Mouse (Mus musculus): Measurements from ENCODE around the gene Adamts7. TPM values are rescaled to one million over a fixed set of nuclear protein-coding genes. Genes with fewer than 3 reads are reported as not detected.

Adamts7 gene
- polyA plus RNA-seq, 1 experiment from 2014 or later, result 0.71 TPM

- Histone ChIP-seq H3K27ac (replicated peaks) (peak overlapping the region; percentile 100), H3K4me3 (replicated peaks) (peak overlapping the region; percentile 37), H3K4me1 (replicated peaks) (peaks cover 100% of the 10 kb centered on the region), H3K9ac (peak overlapping the region; percentile 64), H3K4me2 (peak overlapping the region; percentile 68), H3K27me3 (no peaks in the 10 kb centered on the region), H3K9me3 (replicated peaks) (no peaks in the 10 kb centered on the region), H3K36me3 (replicated peaks) (peaks cover 62% of the 10 kb centered on the region)
- 88% methylated on average over 7 of the region's 7 CpGs for WGBS (ENCODE audit: insufficient replicate concordance)
- no peak for ATAC-seq (ENCODE audit: insufficient read depth)
Measured at GRCm38 (mm10) chr9:90248326-90248725, 85.5 kb downstream of the Adamts7 start.

- peaks cover 67% of the 10 kb centered on the region for H3K36me3 ChIP-seq (replicated peaks)
- peak overlapping the region; percentile 37 for H3K4me3 ChIP-seq (replicated peaks)
- peaks cover 96% of the 10 kb centered on the region for H3K4me1 ChIP-seq (replicated peaks)
- WGBS (ENCODE audit: insufficient replicate concordance), result 22% methylated on average over 2 of the region's 2 CpGs
- no peak for ATAC-seq (ENCODE audit: insufficient read depth)
- H3K27ac ChIP-seq (replicated peaks), result peak overlapping the region; percentile 100
- no peaks in the 10 kb centered on the region for H3K9me3 ChIP-seq (replicated peaks)
- H3K4me2 ChIP-seq, result peak overlapping the region; percentile 68
- peak overlapping the region; percentile 64 for H3K9ac ChIP-seq
- H3K27me3 ChIP-seq, result no peaks in the 10 kb centered on the region
Measured at GRCm38 (mm10) chr9:90249036-90249435, 86.2 kb downstream of the Adamts7 start.

GRCm38 (mm10) chr9:90250141-90250775 lies 87.4 kb downstream of the Adamts7 start:
- peak; percentile 94 for ATAC-seq (ENCODE audit: insufficient read depth)
- peak overlapping the region; percentile 100 for H3K27ac ChIP-seq (replicated peaks)
- peak overlapping the region; percentile 64 for H3K9ac ChIP-seq
- H3K36me3 ChIP-seq (replicated peaks), result peaks cover 60% of the 10 kb centered on the region
- H3K4me1 ChIP-seq (replicated peaks), result peaks cover 89% of the 10 kb centered on the region
- no peaks in the 10 kb centered on the region for H3K9me3 ChIP-seq (replicated peaks)
- peak overlapping the region; percentile 37 for H3K4me3 ChIP-seq (replicated peaks)
- peak overlapping the region; percentile 68 for H3K4me2 ChIP-seq
- no peaks in the 10 kb centered on the region for H3K27me3 ChIP-seq
- 24% methylated on average over 5 of the region's 5 CpGs for WGBS (ENCODE audit: insufficient replicate concordance)

GRCm38 (mm10) chr9:90250964-90251750 lies 88.3 kb downstream of the Adamts7 start:
- Histone ChIP-seq H3K9me3 (replicated peaks) (no peaks in the 10 kb centered on the region), H3K4me1 (replicated peaks) (peaks cover 86% of the 10 kb centered on the region), H3K27ac (replicated peaks) (peak overlapping the region; percentile 100), H3K36me3 (replicated peaks) (peaks cover 51% of the 10 kb centered on the region), H3K4me3 (replicated peaks) (no peak overlapping the region), H3K4me2 (peak overlapping the region; percentile 68), H3K27me3 (no peaks in the 10 kb centered on the region), H3K9ac (peak overlapping the region; percentile 33)
- 31% methylated on average over 13 of the region's 13 CpGs for whole genome bisulfite sequencing (ENCODE audit: insufficient replicate concordance)
- ATAC-seq (ENCODE audit: insufficient read depth), result peak; percentile 46

GRCm38 (mm10) chr9:90253181-90253580 lies 90.3 kb downstream of the Adamts7 start:
- peak overlapping the region; percentile 100 for H3K27ac ChIP-seq (replicated peaks)
- H3K4me2 ChIP-seq, result no peak overlapping the region
- H3K9ac ChIP-seq, result no peak overlapping the region
- no peaks in the 10 kb centered on the region for H3K9me3 ChIP-seq (replicated peaks)
- H3K4me3 ChIP-seq (replicated peaks), result no peak overlapping the region
- H3K4me1 ChIP-seq (replicated peaks), result peaks cover 86% of the 10 kb centered on the region
- no peak for ATAC-seq (ENCODE audit: insufficient read depth)
- H3K27me3 ChIP-seq, result no peaks in the 10 kb centered on the region
- 93% methylated on average over 2 of the region's 2 CpGs for WGBS (ENCODE audit: insufficient replicate concordance)
- H3K36me3 ChIP-seq (replicated peaks), result peaks cover 32% of the 10 kb centered on the region

GRCm38 (mm10) chr9:90255844-90256405 lies 93.1 kb downstream of the Adamts7 start:
- Histone ChIP-seq H3K27me3 (no peaks in the 10 kb centered on the region), H3K36me3 (replicated peaks) (peaks cover 21% of the 10 kb centered on the region), H3K4me3 (replicated peaks) (no peak overlapping the region), H3K9ac (no peak overlapping the region), H3K4me2 (no peak overlapping the region), H3K27ac (replicated peaks) (peak overlapping the region; percentile 85), H3K4me1 (replicated peaks) (peaks cover 86% of the 10 kb centered on the region), H3K9me3 (replicated peaks) (no peaks in the 10 kb centered on the region)
- no peak for ATAC-seq (ENCODE audit: insufficient read depth)
- 40% methylated on average over 6 of the region's 6 CpGs for WGBS (ENCODE audit: insufficient replicate concordance)

GRCm38 (mm10) chr9:90257220-90257619 lies 94.4 kb downstream of the Adamts7 start:
- Histone ChIP-seq H3K27ac (replicated peaks) (peak overlapping the region; percentile 85), H3K4me2 (peak overlapping the region; percentile 29; the same call in 1 of the 2 replicates), H3K4me1 (replicated peaks) (peaks cover 86% of the 10 kb centered on the region), H3K9me3 (replicated peaks) (no peaks in the 10 kb centered on the region), H3K27me3 (no peaks in the 10 kb centered on the region), H3K9ac (no peak overlapping the region), H3K36me3 (replicated peaks) (peaks cover 21% of the 10 kb centered on the region), H3K4me3 (replicated peaks) (no peak overlapping the region)
- 41% methylated on average over 7 of the region's 7 CpGs for WGBS (ENCODE audit: insufficient replicate concordance)
- no peak for ATAC-seq (ENCODE audit: insufficient read depth)

Other genes with a start within 250 kb of the Adamts7 start
- gene Ctsh, start 108.9 kb upstream of the Adamts7 start, polyA plus RNA-seq (2015; fragmentation: Nextera tagmentation; extraction: Ambion mirVana), result 123 and 132 TPM in 2 replicates
- 104 and 108 TPM in 2 replicates for gene Morf4l1, start 48.3 kb upstream of the Adamts7 start, polyA plus RNA-seq (2015; fragmentation: Nextera tagmentation; extraction: Ambion mirVana)
- 7.7 and 9.1 TPM in 2 replicates for gene Tbc1d2b, start 107.7 kb downstream of the Adamts7 start, polyA plus RNA-seq (2015; fragmentation: Nextera tagmentation; extraction: Ambion mirVana)

Measured in liver, embryonic 15.5 days (tissue).